Mouse (Mus musculus) midbrain, embryonic 16.5 days (tissue): ENCODE measurements around the gene Serpinb1a. TPM values are rescaled to one million over a fixed set of nuclear protein-coding genes. Genes with fewer than 3 reads are reported as not detected.

ENCODE experiments used
- ATAC-seq: fragments of 200-750 bp; cut with Nextera tagmentation; 2 replicates; pipeline ENCODE4 v1.8.0; 2017; ENCODE audit warnings: moderate TSS enrichment
- H3K27ac ChIP-seq: fragments of 300-500 bp; sonication (generic); 2 replicates; pipeline ENCODE4 v1.5.1; 2014; ENCODE audit warnings: mild to moderate bottlenecking, low read length, mixed read lengths
- H3K27me3 ChIP-seq: fragments of 300-500 bp; sonication (generic); 2 replicates; pipeline ENCODE4 v1.6.1; 2014; ENCODE audit warnings: low read depth, low read length, mixed read lengths; ENCODE audit not compliant: control insufficient read depth, insufficient read depth
- H3K36me3 ChIP-seq: fragments of 300-500 bp; sonication (generic); 2 replicates; pipeline ENCODE4 v1.6.1; 2014; ENCODE audit warnings: mild to moderate bottlenecking, low read length, moderate library complexity, mixed read lengths; ENCODE audit not compliant: control insufficient read depth, insufficient read depth
- H3K4me1 ChIP-seq: fragments of 300-500 bp; sonication (generic); 2 replicates; pipeline ENCODE4 v1.6.1; 2014; ENCODE audit warnings: mild to moderate bottlenecking, low read length, mixed read lengths; ENCODE audit not compliant: control insufficient read depth, insufficient read depth
- H3K4me2 ChIP-seq: fragments of 300-500 bp; sonication (generic); 2 replicates; pipeline ENCODE4 v1.6.1; 2014; ENCODE audit warnings: mild to moderate bottlenecking, low read length, mixed read lengths
- H3K4me3 ChIP-seq: fragments of 300-500 bp; sonication (generic); 2 replicates; pipeline ENCODE4 v1.5.1; 2014; ENCODE audit warnings: low read depth, mild to moderate bottlenecking, low read length, moderate library complexity, mixed read lengths
- H3K9ac ChIP-seq: fragments of 300-500 bp; sonication (generic); 2 replicates; pipeline ENCODE4 v1.6.1; 2014; ENCODE audit warnings: low read depth, low read length, mixed read lengths
- H3K9me3 ChIP-seq: fragments of 300-500 bp; sonication (generic); replicated peaks from 2 replicates; pipeline ENCODE4 v1.6.1; 2014; ENCODE audit warnings: mild to moderate bottlenecking, low read length, mixed read lengths; ENCODE audit not compliant: control insufficient read depth, poor library complexity, severe bottlenecking
- WGBS: fragments of 180-500 bp; shearing (Covaris S2); extraction: QIAGEN DNeasy Blood & Tissue Kit; methylation state at CpG from one replicate; pipeline ENCODE4 v1.1.7; 2014; 5-methylcytosine and 5-hydroxymethylcytosine counted together
- polyA plus RNA-seq: library from polyadenylated mRNA; unstranded; fragments of >200 nt; fragmentation: Nextera tagmentation; extraction: Ambion mirVana; gene quantifications from 2 replicates; pipeline ENCODE4 v1.2.1, GENCODE M21; 2015

Gene Serpinb1a
- polyA plus RNA-seq, 1 experiment from 2014 or later = 2.3 TPM

- no peak overlapping the region for H3K9ac ChIP-seq
- no peak overlapping the region for H3K27ac ChIP-seq
- H3K27me3 ChIP-seq = no peaks in the 10 kb centered on the region
- WGBS = 85% methylated on average over 4 of the region's 4 CpGs
- H3K36me3 ChIP-seq = no peaks in the 10 kb centered on the region
- H3K4me1 ChIP-seq = no peaks in the 10 kb centered on the region
- no peak overlapping the region for H3K4me3 ChIP-seq
- no peak overlapping the region for H3K4me2 ChIP-seq
- no peaks in the 10 kb centered on the region for H3K9me3 ChIP-seq
- no peak for ATAC-seq
These were observed 22.1 kb downstream of the Serpinb1a start for GRCm38 (mm10) chr13:32828886-32829285.

GRCm38 (mm10) chr13:32827951-32828350 lies 23.0 kb downstream of the Serpinb1a start:
- Histone ChIP-seq H3K9me3 (no peaks in the 10 kb centered on the region), H3K36me3 (no peaks in the 10 kb centered on the region)
- 61% methylated on average over 4 of the region's 4 CpGs for WGBS

DNA sequence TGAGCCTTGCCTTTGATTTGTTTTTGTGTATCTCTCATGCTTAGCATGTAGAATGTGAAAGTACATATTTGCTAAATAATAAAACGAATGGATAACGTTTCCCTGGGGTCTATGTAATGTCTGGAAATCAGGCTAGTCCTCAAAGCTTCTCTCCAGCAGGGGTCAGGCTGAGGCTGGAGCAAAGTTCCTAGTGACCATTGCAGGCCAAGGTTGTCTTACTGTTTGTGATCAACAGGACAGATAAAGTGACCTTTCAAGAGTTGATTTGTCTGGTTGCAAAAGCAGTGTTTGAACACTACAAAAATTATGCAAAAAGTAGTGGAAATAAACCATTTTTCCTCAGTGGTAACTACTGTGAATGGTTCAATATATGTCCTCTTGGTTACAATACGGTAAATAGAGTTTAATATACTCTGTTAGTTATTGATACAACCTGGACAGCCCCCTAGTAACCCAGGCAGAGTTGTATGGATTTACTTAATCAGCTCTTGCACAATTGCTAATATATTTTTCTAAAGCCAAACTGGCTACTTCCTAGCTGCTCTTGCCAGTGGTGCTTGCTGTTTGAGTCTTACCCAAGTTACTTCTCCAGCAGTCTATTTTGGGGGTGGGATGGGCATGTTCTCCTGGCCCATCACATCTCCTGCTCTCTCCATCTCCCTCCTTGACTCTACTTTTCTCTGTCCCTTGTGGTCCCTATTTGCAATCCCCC lies 23.7 kb downstream of the Serpinb1a start:
- Histone ChIP-seq H3K4me2 (no peak overlapping the region), H3K9me3 (no peaks in the 10 kb centered on the region), H3K4me1 (no peaks in the 10 kb centered on the region), H3K27ac (no peak overlapping the region), H3K27me3 (no peaks in the 10 kb centered on the region), H3K4me3 (no peak overlapping the region), H3K36me3 (no peaks in the 10 kb centered on the region), H3K9ac (no peak overlapping the region)
- ATAC-seq = no peak
- WGBS = 83% methylated on average over 3 of the region's 3 CpGs

More at GRCm38 (mm10) chr13:32827951-32828350, 23.0 kb downstream of the Serpinb1a start:
- no peak overlapping the region for H3K4me3 ChIP-seq
- no peaks in the 10 kb centered on the region for H3K27me3 ChIP-seq
- no peak overlapping the region for H3K27ac ChIP-seq
- H3K4me2 ChIP-seq = no peak overlapping the region
- H3K9ac ChIP-seq = no peak overlapping the region
- 0 out of 2 replicates have a peak, but pooled peaks have one; percentile 22 for ATAC-seq
- H3K4me1 ChIP-seq = no peaks in the 10 kb centered on the region

GRCm38 (mm10) chr13:32825546-32825945 lies 25.4 kb downstream of the Serpinb1a start:
- no peak overlapping the region for H3K27ac ChIP-seq
- 95% methylated on average over 8 of the region's 8 CpGs for WGBS

GRCm38 (mm10) chr13:32824377-32825330 lies 26.3 kb downstream of the Serpinb1a start:
- H3K27me3 ChIP-seq = no peaks in the 10 kb centered on the region
- H3K9me3 ChIP-seq = no peaks in the 10 kb centered on the region
- ATAC-seq = no peak
- no peaks in the 10 kb centered on the region for H3K4me1 ChIP-seq
- H3K4me2 ChIP-seq = no peak overlapping the region
- 82% methylated on average over 6 of the region's 6 CpGs for WGBS
- H3K9ac ChIP-seq = no peak overlapping the region
- no peak overlapping the region for H3K4me3 ChIP-seq
- peaks cover 20% of the 10 kb centered on the region for H3K36me3 ChIP-seq
- no peak overlapping the region for H3K27ac ChIP-seq

More at GRCm38 (mm10) chr13:32825546-32825945, 25.4 kb downstream of the Serpinb1a start:
- Histone ChIP-seq H3K4me3 (no peak overlapping the region), H3K27me3 (no peaks in the 10 kb centered on the region), H3K4me2 (no peak overlapping the region), H3K4me1 (no peaks in the 10 kb centered on the region), H3K36me3 (peaks cover 12% of the 10 kb centered on the region; the same call in 1 of the 2 replicates), H3K9ac (no peak overlapping the region), H3K9me3 (no peaks in the 10 kb centered on the region)
- no peak for ATAC-seq

DNA sequence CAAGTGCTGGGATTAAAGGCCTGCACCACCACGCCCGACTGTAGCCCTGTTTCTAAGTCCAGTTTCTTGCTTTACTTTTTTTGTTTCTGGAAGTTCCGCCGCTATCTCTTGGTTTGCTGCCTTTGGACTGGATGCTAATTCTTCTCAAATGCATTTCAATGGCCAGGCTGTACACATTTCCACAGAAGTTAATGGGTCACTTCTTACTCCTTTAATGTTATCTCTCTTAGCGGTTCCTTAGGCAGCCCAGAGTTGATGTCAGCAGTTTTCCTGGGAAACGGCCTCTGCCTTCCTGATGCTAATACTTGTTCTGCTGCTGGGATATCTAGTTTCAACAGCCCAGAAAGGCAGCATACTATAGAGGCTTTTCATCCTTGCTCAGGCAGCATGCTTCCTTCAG lies 27.9 kb downstream of the Serpinb1a start:
- Histone ChIP-seq H3K9me3 (no peaks in the 10 kb centered on the region), H3K4me3 (no peak overlapping the region), H3K27ac (no peak overlapping the region), H3K4me2 (no peak overlapping the region), H3K27me3 (no peaks in the 10 kb centered on the region), H3K9ac (no peak overlapping the region), H3K36me3 (peaks cover 26% of the 10 kb centered on the region), H3K4me1 (no peaks in the 10 kb centered on the region)
- ATAC-seq = no peak
- 91% methylated on average over 6 of the region's 6 CpGs for WGBS

GRCm38 (mm10) chr13:32821671-32822070 lies 29.3 kb downstream of the Serpinb1a start:
- no peak for ATAC-seq
- no peak overlapping the region for H3K4me3 ChIP-seq
- H3K4me1 ChIP-seq = no peaks in the 10 kb centered on the region
- 96% methylated on average over 4 of the region's 4 CpGs for WGBS
- H3K9ac ChIP-seq = no peak overlapping the region
- no peak overlapping the region for H3K27ac ChIP-seq
- peaks cover 26% of the 10 kb centered on the region for H3K36me3 ChIP-seq
- H3K27me3 ChIP-seq = no peaks in the 10 kb centered on the region
- no peaks in the 10 kb centered on the region for H3K9me3 ChIP-seq
- no peak overlapping the region for H3K4me2 ChIP-seq

DNA sequence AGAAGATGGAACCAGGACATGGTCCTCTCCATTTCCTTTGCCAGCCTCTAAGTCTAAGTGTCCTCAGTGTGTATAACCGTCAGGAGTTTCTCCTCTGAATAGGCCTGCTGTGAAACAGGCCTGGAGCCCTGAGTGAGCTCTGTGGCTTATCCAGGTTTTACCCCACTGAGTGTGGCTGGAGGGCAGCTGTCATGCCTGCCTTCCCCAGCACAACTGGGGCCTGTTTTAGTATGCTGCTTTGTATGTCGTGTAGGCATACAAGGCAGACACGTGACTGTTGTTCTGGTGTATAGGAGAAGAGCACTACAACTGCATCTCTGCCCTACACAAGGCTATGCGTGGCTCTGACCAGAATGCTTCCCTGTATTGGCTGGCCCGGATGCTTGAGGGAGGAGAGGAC lies 31.1 kb downstream of the Serpinb1a start:
- H3K36me3 ChIP-seq = peaks cover 33% of the 10 kb centered on the region
- no peak overlapping the region for H3K27ac ChIP-seq
- H3K9ac ChIP-seq = no peak overlapping the region
- no peak overlapping the region for H3K4me3 ChIP-seq
- no peaks in the 10 kb centered on the region for H3K4me1 ChIP-seq
- peak; percentile 15; the same call in 1 of the 2 replicates for ATAC-seq
- H3K27me3 ChIP-seq = no peaks in the 10 kb centered on the region
- no peaks in the 10 kb centered on the region for H3K9me3 ChIP-seq
- WGBS = 93% methylated on average over 5 of the region's 5 CpGs
- no peak overlapping the region for H3K4me2 ChIP-seq

- WGBS = 98% methylated on average over 3 of the region's 3 CpGs
- H3K36me3 ChIP-seq = peaks cover 36% of the 10 kb centered on the region
- no peaks in the 10 kb centered on the region for H3K9me3 ChIP-seq
- H3K4me3 ChIP-seq = no peak overlapping the region
- ATAC-seq = no peak
- H3K9ac ChIP-seq = no peak overlapping the region
- no peaks in the 10 kb centered on the region for H3K4me1 ChIP-seq
- no peak overlapping the region for H3K4me2 ChIP-seq
- no peak overlapping the region for H3K27ac ChIP-seq
- H3K27me3 ChIP-seq = no peaks in the 10 kb centered on the region
These were observed 31.7 kb downstream of the Serpinb1a start for GRCm38 (mm10) chr13:32819241-32819640.
